Mouse (Mus musculus): Measurements from ENCODE around the gene Mex3d. TPM values are rescaled to one million over a fixed set of nuclear protein-coding genes. Genes with fewer than 3 reads are reported as not detected.

Mex3d gene
- polyA plus RNA-seq, 1 experiment, result 115 TPM

DNA sequence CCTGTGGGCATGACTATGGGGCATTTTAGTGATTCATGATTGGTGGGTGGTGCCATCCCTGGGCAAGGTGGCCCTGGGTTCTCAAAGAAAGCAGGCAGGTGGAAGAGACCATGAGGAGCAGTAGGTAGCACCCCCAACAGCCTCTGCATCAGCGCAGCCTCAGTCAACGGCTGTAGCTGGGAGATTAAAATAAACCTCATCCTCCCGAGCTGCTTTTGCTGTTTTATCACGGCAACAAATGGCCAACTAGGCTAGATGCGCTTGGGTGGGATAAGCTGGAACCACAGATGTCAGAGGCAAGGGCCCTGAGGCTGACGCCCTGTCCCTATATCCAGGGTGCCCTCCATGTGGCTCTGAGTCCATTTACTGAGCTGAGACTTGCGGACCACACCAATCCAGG is 2.8 kb downstream of the Mex3d start:
- no peak for DNase-seq (ENCODE audit: low read depth)

GRCm38 (mm10) chr10:80384115-80384639 is 3.3 kb downstream of the Mex3d start:
- TF ChIP-seq CTCF (IDR thresholded peaks at IDR 0.05; ENCODE audit: borderline replicate concordance, extremely low read depth, insufficient read depth, insufficient read length), result no peak
- no peak for TF ChIP-seq POLR2A (IDR thresholded peaks at IDR 0.05; ENCODE audit: borderline replicate concordance, extremely low read depth, insufficient read depth, insufficient read length, poor library complexity, severe bottlenecking)
- DNase-seq (ENCODE audit: low read depth), result peak; percentile 24

More for the DNA sequence above, 2.8 kb downstream of the Mex3d start:
- TF ChIP-seq CTCF (IDR thresholded peaks at IDR 0.05; ENCODE audit: borderline replicate concordance, extremely low read depth, insufficient read depth, insufficient read length), result no peak
- TF ChIP-seq POLR2A (IDR thresholded peaks at IDR 0.05; ENCODE audit: borderline replicate concordance, extremely low read depth, insufficient read depth, insufficient read length, poor library complexity, severe bottlenecking), result no peak

GRCm38 (mm10) chr10:80383431-80383830 is 4.0 kb downstream of the Mex3d start:
- no peak for DNase-seq (ENCODE audit: low read depth)
- TF ChIP-seq POLR2A (IDR thresholded peaks at IDR 0.05; ENCODE audit: borderline replicate concordance, extremely low read depth, insufficient read depth, insufficient read length, poor library complexity, severe bottlenecking) (no peak), CTCF (IDR thresholded peaks at IDR 0.05; ENCODE audit: borderline replicate concordance, extremely low read depth, insufficient read depth, insufficient read length) (no peak; the same call in 1 of the 2 replicates)

DNA sequence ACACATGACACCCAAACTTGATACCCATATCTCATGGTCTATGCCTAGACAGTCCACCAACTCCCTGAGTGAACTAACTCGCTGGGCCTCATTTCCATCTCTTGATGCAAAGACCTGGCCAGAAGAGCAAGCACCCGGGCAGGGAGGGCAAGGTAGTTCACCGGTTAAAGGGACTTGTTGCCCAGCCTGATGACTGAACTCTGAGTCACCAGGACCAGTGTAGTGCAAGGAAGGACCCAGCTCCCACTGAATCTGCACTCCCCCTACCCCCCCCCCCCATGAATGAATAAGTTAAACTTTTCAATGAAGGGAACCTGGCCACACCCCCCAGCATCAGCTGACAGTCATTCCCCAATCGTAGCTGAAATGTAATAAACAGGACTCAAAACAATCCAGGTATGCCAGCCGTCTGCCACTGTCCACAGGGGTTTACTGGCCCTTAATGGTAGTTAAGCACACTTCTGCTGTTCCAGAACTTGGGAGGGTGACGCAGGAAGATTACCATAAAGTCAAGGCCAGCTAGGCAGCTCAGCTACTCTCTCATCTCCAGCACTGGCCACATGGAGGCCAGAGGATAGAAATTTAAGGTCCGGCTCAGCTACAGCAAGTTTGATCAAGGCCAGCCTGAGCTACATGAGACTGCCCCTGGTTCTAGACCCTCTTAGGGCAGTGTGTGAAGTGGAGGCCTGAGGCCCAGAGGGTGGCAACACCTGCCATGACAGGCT is 4.7 kb downstream of the Mex3d start:
- no peak for DNase-seq (ENCODE audit: low read depth)
- TF ChIP-seq POLR2A (IDR thresholded peaks at IDR 0.05; ENCODE audit: borderline replicate concordance, extremely low read depth, insufficient read depth, insufficient read length, poor library complexity, severe bottlenecking) (no peak), CTCF (IDR thresholded peaks at IDR 0.05; ENCODE audit: borderline replicate concordance, extremely low read depth, insufficient read depth, insufficient read length) (no peak)

DNA sequence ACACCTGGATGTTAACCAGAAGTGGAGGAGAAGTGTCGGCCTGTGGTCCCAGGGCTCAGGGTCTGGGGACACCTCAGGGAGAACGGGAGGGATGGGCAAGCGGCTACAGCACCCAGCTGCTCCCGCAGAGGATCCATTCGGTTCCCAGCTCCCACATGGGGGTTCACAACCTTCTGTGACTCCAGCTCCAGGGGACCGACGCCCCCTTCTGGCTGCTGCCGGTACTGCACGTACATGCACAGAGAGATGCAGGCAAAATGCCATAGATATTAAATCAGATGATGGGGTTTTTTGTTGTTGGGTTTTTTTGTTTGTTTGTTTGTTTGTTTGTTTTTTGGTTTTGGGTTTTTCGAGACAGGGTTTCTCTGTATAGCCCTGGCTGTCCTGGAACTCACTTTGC is 9.7 kb downstream of the Mex3d start:
- no peak for DNase-seq (ENCODE audit: low read depth)
- TF ChIP-seq CTCF (IDR thresholded peaks at IDR 0.05; ENCODE audit: borderline replicate concordance, extremely low read depth, insufficient read depth, insufficient read length) (peak; percentile 65), POLR2A (IDR thresholded peaks at IDR 0.05; ENCODE audit: borderline replicate concordance, extremely low read depth, insufficient read depth, insufficient read length, poor library complexity, severe bottlenecking) (no peak)

- DNase-seq (ENCODE audit: low read depth), result peak; percentile 97
- TF ChIP-seq POLR2A (IDR thresholded peaks at IDR 0.05; ENCODE audit: borderline replicate concordance, extremely low read depth, insufficient read depth, insufficient read length, poor library complexity, severe bottlenecking), result no peak
- peak; percentile 99 for TF ChIP-seq CTCF (IDR thresholded peaks at IDR 0.05; ENCODE audit: borderline replicate concordance, extremely low read depth, insufficient read depth, insufficient read length)
Measured at GRCm38 (mm10) chr10:80376160-80376559, 11.3 kb downstream of the Mex3d start.

GRCm38 (mm10) chr10:80374063-80374462 is 13.4 kb downstream of the Mex3d start:
- no peak for TF ChIP-seq POLR2A (IDR thresholded peaks at IDR 0.05; ENCODE audit: borderline replicate concordance, extremely low read depth, insufficient read depth, insufficient read length, poor library complexity, severe bottlenecking)
- TF ChIP-seq CTCF (IDR thresholded peaks at IDR 0.05; ENCODE audit: borderline replicate concordance, extremely low read depth, insufficient read depth, insufficient read length), result peak; percentile 59; the same call in 1 of the 2 replicates
- DNase-seq (ENCODE audit: low read depth), result peak; percentile 60

DNA sequence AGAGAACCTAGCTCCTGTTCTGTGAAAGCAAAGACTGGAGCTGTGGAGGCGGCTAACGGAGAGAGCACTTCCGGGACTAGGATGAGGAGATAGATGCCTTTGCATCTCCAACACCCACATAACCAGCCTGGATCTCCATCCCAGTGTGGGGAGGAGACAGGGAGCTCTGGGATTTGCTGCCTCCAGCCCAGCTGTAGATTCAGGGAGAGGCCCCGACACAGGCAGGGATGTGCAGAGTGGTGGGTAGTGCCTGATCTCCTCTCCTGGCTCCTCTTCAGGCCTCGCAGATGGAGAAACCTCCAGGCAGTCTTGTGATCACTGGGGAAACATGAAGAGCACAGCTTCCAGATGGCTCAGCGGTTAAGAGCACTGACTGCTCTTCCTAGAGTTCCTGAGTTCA is 14.8 kb downstream of the Mex3d start:
- TF ChIP-seq POLR2A (IDR thresholded peaks at IDR 0.05; ENCODE audit: borderline replicate concordance, extremely low read depth, insufficient read depth, insufficient read length, poor library complexity, severe bottlenecking), result no peak
- no peak for TF ChIP-seq CTCF (IDR thresholded peaks at IDR 0.05; ENCODE audit: borderline replicate concordance, extremely low read depth, insufficient read depth, insufficient read length)
- no peak for DNase-seq (ENCODE audit: low read depth)

DNA sequence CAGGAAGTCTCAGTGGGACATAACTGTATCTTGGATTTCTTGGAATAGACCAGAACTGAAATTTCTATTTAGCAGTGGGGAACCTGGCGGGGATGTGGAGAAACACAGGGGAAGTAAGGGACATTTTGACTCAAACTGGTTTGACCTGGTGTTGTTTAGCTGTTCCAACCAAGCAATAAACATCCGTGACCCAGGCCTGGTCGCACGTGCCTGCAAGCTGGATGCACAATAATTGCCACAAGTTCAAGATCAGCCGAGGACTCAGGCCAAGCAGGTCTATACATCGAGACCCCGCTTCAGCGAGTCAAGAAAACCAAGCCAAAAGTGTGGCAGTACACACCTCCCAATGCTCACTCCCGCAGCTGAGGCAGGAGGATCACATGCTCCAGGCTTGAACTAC is 15.5 kb downstream of the Mex3d start:
- TF ChIP-seq POLR2A (IDR thresholded peaks at IDR 0.05; ENCODE audit: borderline replicate concordance, extremely low read depth, insufficient read depth, insufficient read length, poor library complexity, severe bottlenecking) (no peak), CTCF (IDR thresholded peaks at IDR 0.05; ENCODE audit: borderline replicate concordance, extremely low read depth, insufficient read depth, insufficient read length) (no peak)
- no peak for DNase-seq (ENCODE audit: low read depth)

- TF ChIP-seq POLR2A (IDR thresholded peaks at IDR 0.05; ENCODE audit: borderline replicate concordance, extremely low read depth, insufficient read depth, insufficient read length, poor library complexity, severe bottlenecking), result no peak
- peak; percentile 87 for DNase-seq (ENCODE audit: low read depth)
Measured at GRCm38 (mm10) chr10:80371411-80371966, 16.0 kb downstream of the Mex3d start.

GRCm38 (mm10) chr10:80369995-80370747 is 17.3 kb downstream of the Mex3d start:
- no peak for TF ChIP-seq CTCF (IDR thresholded peaks at IDR 0.05; ENCODE audit: borderline replicate concordance, extremely low read depth, insufficient read depth, insufficient read length)
- no peak for TF ChIP-seq POLR2A (IDR thresholded peaks at IDR 0.05; ENCODE audit: borderline replicate concordance, extremely low read depth, insufficient read depth, insufficient read length, poor library complexity, severe bottlenecking)
- no peak for DNase-seq (ENCODE audit: low read depth)
